Mouse (Mus musculus) layer of hippocampus, adult 8-10 months (tissue): ENCODE results near the gene Tcaf2. TPM values are rescaled to one million over a fixed set of nuclear protein-coding genes. Genes with fewer than 3 reads are reported as not detected.

ENCODE experiments used
- total RNA-seq, 4 experiments: library from RNA; stranded (reverse); gene quantifications; 2 replicates each; pipeline ENCODE4 v1.2.4; 2022

Tcaf2 gene
- total RNA-seq, 4 experiments from 2014 or later: 0.74 to 1.1 (median 0.89) TPM

Other genes starting within 250 kb of the Tcaf2 start
- gene Tas2r143, start 245.0 kb downstream of the Tcaf2 start, total RNA-seq: not detected
- gene Tas2r135, start 239.8 kb downstream of the Tcaf2 start, total RNA-seq: under 1 TPM in 1 of 4 experiments, not detected in 3; 0.29 TPM
- gene Tas2r126, start 210.7 kb downstream of the Tcaf2 start, total RNA-seq: not detected
- not detected for gene Olfr458, start 180.1 kb downstream of the Tcaf2 start, total RNA-seq
- gene Olfr457, start 168.9 kb downstream of the Tcaf2 start, total RNA-seq: not detected
- not detected for gene Olfr456, start 158.0 kb downstream of the Tcaf2 start, total RNA-seq
- gene Olfr455, start 97.7 kb downstream of the Tcaf2 start, total RNA-seq: not detected
- gene Tcaf3, start 47.6 kb downstream of the Tcaf2 start, total RNA-seq: not detected
- 100 to 1,000 TPM; 192 to 236 (median 213) TPM for gene Tcaf1, start 64.8 kb upstream of the Tcaf2 start, total RNA-seq
- gene Olfr453, start 94.1 kb upstream of the Tcaf2 start, total RNA-seq: not detected
- gene Olfr38, start 111.2 kb upstream of the Tcaf2 start, total RNA-seq: not detected
- not detected for gene Olfr452, start 139.8 kb upstream of the Tcaf2 start, total RNA-seq
- not detected for gene Olfr450, start 166.7 kb upstream of the Tcaf2 start, total RNA-seq
- not detected for gene Olfr449, start 189.1 kb upstream of the Tcaf2 start, total RNA-seq
- not detected for gene Olfr448, start 245.2 kb upstream of the Tcaf2 start, total RNA-seq